Mouse (Mus musculus): ENCODE results near the gene Map2k5.

DNA sequence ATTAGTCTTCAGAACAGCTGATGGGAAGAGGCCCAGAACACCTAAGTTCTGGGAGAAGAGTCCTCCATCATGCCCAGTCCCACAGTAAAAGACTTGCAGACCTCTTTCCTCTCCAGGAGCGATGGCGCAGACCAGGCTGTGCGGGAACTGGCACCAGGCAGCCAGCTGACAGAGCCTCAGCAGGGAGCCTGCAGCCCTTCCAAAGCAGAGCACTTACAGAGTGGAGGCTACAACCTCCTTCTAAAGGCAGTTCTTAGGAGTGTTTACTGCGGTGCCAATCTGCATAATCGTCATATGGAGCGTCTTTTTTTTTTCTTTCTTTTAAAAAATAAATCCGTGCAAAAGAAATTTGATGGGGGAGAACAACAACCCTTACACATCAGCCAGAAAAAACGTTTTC is 5.2 kb downstream of the Map2k5 start:
- TF ChIP-seq CTCF (conservative IDR thresholded peaks at IDR 0.05; ENCODE audit: low read length) (no peak), NANOG (IDR thresholded peaks at IDR 0.05; ENCODE audit: borderline replicate concordance, low read length) (no peak), POU5F1 (IDR thresholded peaks at IDR 0.05; ENCODE audit: borderline replicate concordance, low read length) (no peak)
